Mouse (Mus musculus) left cerebral cortex, adult 6 months (tissue): ENCODE results near the gene Acsbg2. TPM values are rescaled to one million over a fixed set of nuclear protein-coding genes. Genes with fewer than 3 reads are reported as not detected.

Experiments
- long read RNA-seq, 2 experiments: library from polyadenylated mRNA; unstranded; transcript quantifications; one replicate each; pipeline ENCODE4 v2.0.0; 2019 to 2020
- polyA plus RNA-seq: library from polyadenylated mRNA; unstranded; fragments of <200 nt; fragmentation: Nextera tagmentation; gene quantifications from 2 replicates; pipeline ENCODE4 v1.2.3, GENCODE M21; 2021

Gene Acsbg2
- polyA plus RNA-seq = not detected in 2 replicates
- long read RNA-seq, experiment 1 = 0 reads
- long read RNA-seq, experiment 2 = 0 reads

DNA sequence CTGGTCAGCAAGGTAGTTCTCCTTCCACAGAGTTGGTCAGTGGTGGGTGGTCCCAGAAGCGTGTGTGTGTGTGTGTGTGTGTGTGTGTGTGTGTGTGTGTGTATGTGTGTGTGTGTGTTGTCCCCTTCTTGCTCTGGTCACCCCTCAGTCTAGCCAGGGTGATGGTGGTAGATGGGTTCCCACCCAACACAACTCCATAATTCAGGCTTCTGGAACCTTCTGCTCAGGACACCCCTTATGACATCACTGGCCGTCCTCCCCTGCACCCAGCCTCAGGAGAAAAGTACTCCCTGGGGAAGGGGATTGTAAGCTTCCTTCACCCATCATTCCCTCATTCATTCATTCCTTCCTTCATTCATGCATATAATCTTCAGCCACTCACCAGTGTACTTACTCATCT, at the start of gene Acsbg2:
Gene Acsbg2 (minus strand): TSS at position 211 of the 400 bp plus-strand sequence.

DNA sequence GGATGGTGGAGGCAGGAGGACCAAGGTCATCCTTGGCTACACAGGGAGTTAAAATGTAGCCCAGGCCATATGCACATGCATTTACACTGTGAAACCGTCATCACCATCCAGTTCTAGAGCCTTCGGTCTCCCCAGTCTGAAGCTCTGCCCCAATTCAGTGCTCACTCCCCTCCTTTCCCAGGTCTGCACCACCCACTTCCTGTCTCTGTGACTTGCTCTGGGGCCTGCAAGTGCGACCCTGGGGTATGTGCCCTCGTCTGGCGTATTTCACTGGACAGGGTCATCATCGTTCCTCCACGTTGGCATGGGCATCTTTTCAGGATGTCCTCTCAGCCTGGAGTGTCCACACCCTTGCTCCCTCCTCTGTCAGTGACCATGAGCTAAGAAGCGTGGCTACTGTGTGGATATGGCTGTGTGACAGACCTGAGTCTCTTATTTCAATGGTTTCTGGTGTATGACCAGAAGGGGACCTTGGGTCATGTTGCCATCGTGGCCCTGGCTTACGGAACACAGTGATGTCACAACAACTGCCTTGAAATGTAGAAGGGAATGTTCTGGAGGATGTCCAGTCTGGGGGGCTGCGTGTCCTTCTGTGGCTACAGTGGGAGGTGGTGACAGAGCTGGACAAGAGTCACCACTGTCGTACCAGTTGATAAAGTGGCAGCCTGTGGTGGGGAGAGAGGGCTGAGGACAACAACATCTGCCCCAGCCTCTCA, 847 bp upstream of the Acsbg2 start, which contains the start of gene 1700061G19Rik:
Gene 1700061G19Rik (plus strand): TSS at position 542 of the 716 bp plus-strand sequence.

DNA sequence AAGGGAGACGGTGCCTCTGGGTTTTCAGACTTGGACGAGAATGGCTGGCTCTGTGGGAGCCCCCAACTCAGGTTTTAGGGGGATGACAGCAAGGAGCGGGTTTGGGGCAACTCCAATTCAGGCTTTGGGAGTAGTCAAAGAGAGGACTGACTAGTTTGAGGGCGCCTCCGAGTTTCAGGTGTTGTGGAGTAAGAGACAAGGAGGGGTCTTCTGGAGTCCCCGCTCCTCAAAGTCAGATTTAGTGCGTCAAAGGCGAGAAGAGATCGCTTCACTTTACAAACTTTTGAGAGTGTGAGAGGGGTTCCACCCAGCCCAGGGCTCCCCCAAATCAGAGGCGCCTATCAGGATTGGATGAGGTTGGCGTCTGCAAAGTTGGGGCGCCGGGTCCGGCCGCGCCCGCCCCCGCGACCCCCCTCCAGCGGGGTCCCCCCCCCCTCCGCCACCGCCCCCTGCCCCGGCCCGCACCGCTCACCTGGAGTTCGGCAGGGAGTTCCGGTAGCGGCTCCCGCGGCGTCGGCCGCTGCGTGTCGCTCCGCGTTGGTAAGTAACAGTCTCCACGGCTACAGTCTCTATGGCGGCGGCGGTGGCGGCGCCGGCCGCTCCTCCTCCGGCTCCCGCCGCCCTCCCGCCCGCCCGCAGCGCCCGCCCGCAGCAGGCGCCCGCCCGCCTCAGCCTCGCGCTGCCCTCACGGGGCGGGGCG, 43.7 kb downstream of the Acsbg2 start, which contains the start of gene Rfx2:
Gene Rfx2 (minus strand): TSS at position 603 of the 700 bp plus-strand sequence.

Other genes starting within 250 kb of the Acsbg2 start
- gene Lonp1, start 247.6 kb downstream of the Acsbg2 start, polyA plus RNA-seq = 24.7 and 30.3 TPM in 2 replicates
- 0.15 and 0.34 TPM in 2 replicates for gene Catsperd, start 246.3 kb downstream of the Acsbg2 start, polyA plus RNA-seq
- 43.8 and 58.2 TPM in 2 replicates for gene Ranbp3, start 201.2 kb downstream of the Acsbg2 start, polyA plus RNA-seq
- 982 and 1,143 TPM in 2 replicates for gene Ndufa11, start 156.7 kb downstream of the Acsbg2 start, polyA plus RNA-seq
- gene Vmac, start 156.4 kb downstream of the Acsbg2 start, polyA plus RNA-seq = 9.5 and 9.6 TPM in 2 replicates
- gene Nrtn, start 116.9 kb downstream of the Acsbg2 start, polyA plus RNA-seq = 3.3 and 6.1 TPM in 2 replicates
- gene Dus3l, start 109.7 kb downstream of the Acsbg2 start, polyA plus RNA-seq = 24.7 and 26.8 TPM in 2 replicates
- gene Prr22, start 104.2 kb downstream of the Acsbg2 start, polyA plus RNA-seq = 0.29 TPM in 1 of 2 replicates, not detected in the other
- 1.0 and 1.1 TPM in 2 replicates for gene Rfx2, start 43.4 kb downstream of the Acsbg2 start, polyA plus RNA-seq
- 0.07 and 0.13 TPM in 2 replicates for gene 1700061G19Rik, start 1.0 kb upstream of the Acsbg2 start, polyA plus RNA-seq
- gene Mllt1, start 61.0 kb upstream of the Acsbg2 start, polyA plus RNA-seq = 4.6 and 11.4 TPM in 2 replicates
- not detected in 2 replicates for gene Acer1, start 107.7 kb upstream of the Acsbg2 start, polyA plus RNA-seq
- 172 and 205 TPM in 2 replicates for gene Clpp, start 115.9 kb upstream of the Acsbg2 start, polyA plus RNA-seq
- gene Alkbh7, start 122.9 kb upstream of the Acsbg2 start, polyA plus RNA-seq = 62.5 and 64.6 TPM in 2 replicates
- not detected in 2 replicates for gene Pspn, start 125.6 kb upstream of the Acsbg2 start, polyA plus RNA-seq
- 63.0 and 79.7 TPM in 2 replicates for gene Gtf2f1, start 136.8 kb upstream of the Acsbg2 start, polyA plus RNA-seq
- gene Gm17949, start 137.0 kb upstream of the Acsbg2 start, polyA plus RNA-seq = not detected in 2 replicates
- gene Khsrp, start 157.1 kb upstream of the Acsbg2 start, polyA plus RNA-seq = 3.1 and 6.7 TPM in 2 replicates
- not detected in 2 replicates for gene Slc25a41, start 167.2 kb upstream of the Acsbg2 start, polyA plus RNA-seq
- 1.4 and 1.5 TPM in 2 replicates for gene Crb3, start 184.7 kb upstream of the Acsbg2 start, polyA plus RNA-seq
- 31.3 and 177 TPM in 2 replicates for gene Slc25a23, start 185.4 kb upstream of the Acsbg2 start, polyA plus RNA-seq
- gene Dennd1c, start 204.1 kb upstream of the Acsbg2 start, polyA plus RNA-seq = 0.29 and 0.58 TPM in 2 replicates
- 603 and 657 TPM in 2 replicates for gene Tubb4a, start 213.3 kb upstream of the Acsbg2 start, polyA plus RNA-seq
- gene Tnfsf9, start 230.9 kb upstream of the Acsbg2 start, polyA plus RNA-seq = 0.77 and 0.92 TPM in 2 replicates